Mouse (Mus musculus) lung, postnatal 0 days (tissue): Measurements from ENCODE around the gene Tuba1b.

Source experiments
- CTCF ChIP-seq: IDR thresholded peaks from 2 replicates; pipeline ENCODE4 v1.5.1; 2016; ENCODE audit warnings: antibody characterized with exemption, mild to moderate bottlenecking
- EP300 ChIP-seq: IDR thresholded peaks from 2 replicates; pipeline ENCODE4 v1.6.1; 2016; ENCODE audit warnings: antibody characterized with exemption, mild to moderate bottlenecking, control low read depth

GRCm38 (mm10) chr15:98923031-98923537 lies 11.3 kb downstream of the Tuba1b start:
- TF ChIP-seq EP300 (no peak), CTCF (no peak)
